Mouse (Mus musculus): ENCODE results near the gene 2310079G19Rik.
A peak's percentile ranks its signal among the peaks of the same experiment; 100 is the strongest.

Gene 2310079G19Rik

GRCm38 (mm10) chr16:88627566-88627965, at the start of gene 2310079G19Rik:
Gene 2310079G19Rik, minus strand, starts transcription at chr16:88627666.
- DNase-seq: no peak

DNA sequence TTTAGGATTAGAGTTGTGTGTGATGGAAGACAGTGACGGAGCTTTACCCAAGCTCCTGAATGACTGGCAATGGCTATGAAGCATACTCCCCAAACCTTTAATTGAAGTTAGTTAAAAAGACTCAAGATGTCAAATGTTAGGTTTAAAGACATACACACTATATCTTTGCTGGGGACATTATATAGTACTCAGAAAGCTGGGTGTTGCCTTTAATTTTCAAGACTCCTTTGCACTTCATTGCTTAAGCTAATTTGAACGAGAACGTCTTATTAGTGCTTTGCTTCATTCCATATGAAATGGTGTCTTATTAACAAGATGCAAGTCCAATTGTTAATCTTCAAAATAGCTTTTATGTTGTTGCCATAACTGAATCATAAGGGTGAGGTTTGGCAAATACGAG, 44.1 kb upstream of the 2310079G19Rik start, which contains the start of gene Krtap27-1:
TSS of gene Krtap27-1 (minus strand) at position 101 of the 400 bp plus-strand sequence.
- no peak for DNase-seq

DNA sequence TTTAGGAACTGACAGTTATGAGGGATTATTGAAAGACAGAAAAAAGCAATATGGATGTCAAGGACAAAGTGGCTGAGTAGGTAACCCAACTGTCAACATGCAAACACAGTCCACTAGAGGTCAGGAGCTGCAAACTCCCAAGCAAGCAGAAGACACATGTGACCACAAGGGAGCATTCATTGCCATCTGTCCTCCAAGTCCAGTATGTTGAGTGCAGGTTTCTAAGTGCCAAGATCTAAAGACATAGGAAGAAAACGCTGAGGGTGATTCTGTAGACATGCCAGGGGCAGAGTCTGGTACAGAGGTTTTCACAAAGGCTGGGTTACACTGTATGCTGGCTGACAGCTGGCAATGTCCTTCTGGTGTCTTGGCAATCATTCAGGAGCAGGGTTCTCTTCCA, 30.0 kb upstream of the 2310079G19Rik start:
- no peak for DNase-seq

DNA sequence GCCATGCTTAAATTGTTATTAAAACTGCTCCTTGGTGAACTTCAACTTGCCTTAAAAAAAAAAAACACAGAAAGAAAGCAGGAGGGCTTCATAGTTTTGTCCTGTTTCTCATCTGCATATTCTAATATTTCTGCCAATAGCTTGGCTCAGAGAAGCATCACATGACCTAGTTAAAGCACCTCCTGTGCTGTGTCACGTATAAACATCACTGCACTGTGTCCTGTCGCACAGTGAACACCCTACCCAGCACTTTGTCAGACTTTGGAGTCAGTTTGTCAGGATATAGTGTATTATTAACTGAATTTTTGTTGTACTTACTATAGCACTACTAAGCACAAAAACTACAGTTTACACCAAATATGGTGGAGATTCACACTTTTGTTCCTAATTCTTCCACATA, 24.5 kb upstream of the 2310079G19Rik start:
- DNase-seq: peak; percentile 19

DNA sequence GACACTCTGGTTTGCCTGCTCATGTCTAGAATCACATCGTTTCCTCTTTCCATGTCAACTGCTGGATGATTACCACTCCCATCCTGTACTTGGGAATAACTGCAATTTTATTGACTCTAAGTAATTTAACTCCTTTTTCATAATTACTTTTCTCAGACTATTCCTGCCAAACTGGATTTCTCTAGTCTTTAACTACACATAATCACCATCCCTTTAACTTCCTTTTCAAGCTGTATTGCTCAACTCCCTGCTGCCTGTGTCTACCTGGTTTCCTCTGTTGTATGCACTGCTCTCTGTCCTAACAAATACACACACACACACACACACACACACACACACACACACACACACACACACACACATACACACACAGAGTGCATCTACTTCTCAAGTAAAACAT, 23.6 kb upstream of the 2310079G19Rik start:
- no peak for DNase-seq

DNA sequence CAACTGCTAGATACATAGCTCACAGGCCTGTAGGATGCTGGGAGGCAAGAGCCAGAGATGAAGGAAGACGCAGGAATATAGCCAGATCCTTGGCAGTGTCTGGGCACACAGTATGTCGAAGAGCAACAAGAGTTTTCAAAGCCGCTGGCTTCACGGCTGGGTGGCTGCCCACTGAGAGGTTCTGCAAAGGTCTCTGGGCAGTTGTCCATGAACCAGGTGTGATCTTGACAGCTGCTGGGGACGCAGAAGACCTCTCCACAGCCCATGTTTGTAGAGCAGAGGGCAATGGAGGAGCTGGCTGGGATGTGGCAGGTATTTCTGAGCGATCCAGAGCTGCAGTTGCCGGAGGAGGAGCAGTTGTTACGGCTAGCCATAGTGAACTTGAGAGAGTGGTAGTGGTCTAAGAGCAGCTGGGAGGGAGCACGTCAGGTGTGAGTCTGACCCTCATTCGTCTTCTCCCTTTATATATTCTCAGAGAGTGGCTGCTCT, 19.9 kb upstream of the 2310079G19Rik start, which contains the start of gene Krtap26-1:
TSS of gene Krtap26-1 (minus strand) at position 439 of the 489 bp plus-strand sequence.
- DNase-seq: no peak

DNA sequence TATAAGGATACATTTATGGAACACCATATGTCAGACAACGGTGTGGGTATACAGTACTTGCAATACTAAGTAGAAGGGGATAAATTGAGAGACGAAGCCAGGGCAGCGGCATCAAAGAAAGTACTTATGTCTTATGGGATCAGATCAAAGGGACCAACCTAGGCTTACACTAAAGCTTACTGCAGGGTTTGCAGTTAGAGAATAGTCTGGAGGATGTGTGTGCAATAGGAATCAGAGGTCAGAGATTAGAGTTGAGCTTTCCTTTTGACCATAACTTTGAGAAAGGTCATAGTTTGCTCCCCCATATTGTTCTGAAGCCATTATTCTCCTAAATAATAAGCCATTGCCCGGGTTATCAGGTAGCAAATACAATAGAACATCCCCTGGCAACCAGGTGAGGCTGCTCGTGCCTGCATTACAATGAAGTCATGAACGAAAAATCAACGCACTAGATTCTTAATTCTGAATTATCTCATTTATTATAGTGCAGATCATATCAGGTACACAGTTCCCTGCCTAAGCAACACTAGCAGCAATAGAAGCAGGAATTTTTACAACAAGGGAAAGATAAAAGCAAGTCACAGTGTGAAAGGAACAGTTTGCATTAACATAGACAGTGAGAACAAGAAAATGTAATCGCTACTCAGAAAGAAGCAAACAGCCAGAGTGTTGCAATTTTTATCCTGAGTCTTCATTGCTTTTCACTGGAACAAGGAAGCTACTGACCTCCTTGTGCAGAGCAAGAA, 19.1 kb upstream of the 2310079G19Rik start:
- DNase-seq: no peak

- DNase-seq: no peak
These were observed 12.6 kb upstream of the 2310079G19Rik start for GRCm38 (mm10) chr16:88640053-88640452.

GRCm38 (mm10) chr16:88635142-88635541, 7.7 kb upstream of the 2310079G19Rik start:
- DNase-seq: peak; percentile 55

DNA sequence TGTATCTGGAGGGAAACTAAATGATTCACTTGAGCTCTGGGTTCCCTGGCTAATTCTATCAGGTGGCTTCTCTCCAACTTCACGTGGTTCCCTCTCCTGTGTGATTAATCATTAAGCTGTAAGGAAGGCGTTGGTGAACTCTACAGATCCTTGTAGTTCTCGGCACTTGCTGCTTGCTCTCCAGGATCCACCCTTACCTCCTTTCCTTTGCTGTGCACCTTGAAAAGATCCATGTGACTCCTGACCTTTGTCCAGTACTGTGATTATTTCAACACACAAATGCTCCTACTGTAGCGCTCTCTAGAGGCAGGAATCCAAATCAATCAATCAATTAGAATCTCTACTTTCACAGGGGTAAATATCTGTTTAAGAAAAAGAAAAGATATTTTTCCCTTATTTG, 4.0 kb upstream of the 2310079G19Rik start:
- DNase-seq: peak; percentile 83

DNA sequence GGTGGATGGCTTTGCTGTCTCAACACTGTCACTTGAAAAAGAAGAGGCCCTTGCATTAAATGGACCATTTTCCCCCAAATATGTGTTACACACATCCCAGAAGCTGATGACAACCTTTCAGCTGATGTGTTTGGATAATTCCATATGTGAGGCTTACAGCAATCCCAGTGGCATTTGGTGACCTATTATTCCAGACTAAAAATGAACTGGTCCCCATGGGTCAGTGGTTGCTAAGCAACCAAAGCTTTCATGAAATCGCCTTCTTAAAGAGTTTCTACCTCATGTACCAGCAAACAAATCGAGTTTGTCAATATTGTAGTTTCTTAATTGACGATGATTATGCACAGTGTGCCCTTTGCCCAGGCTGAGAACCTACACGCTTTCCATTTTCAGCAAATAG, 14.8 kb downstream of the 2310079G19Rik start:
- DNase-seq: no peak

DNA sequence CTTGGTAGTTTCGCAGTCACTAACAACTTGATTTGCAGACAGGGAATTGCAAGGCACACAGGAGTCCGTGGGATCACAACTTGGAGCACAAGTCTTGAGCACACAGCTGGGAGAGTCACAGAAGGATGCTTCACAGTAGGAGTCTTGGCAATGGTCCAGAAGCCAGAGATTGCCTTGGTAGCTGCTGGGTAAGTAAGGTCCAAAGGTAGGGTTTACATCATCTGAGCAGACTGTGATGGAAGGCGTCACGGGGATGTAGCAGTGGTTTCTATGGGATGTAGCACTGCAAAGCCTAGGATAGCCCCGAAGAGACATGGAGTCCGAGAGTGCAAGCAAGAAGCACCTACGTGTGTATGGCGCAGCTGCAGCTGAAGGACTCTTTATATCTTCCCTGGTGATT, 15.5 kb downstream of the 2310079G19Rik start, which contains the start of gene Krtap24-1:
TSS of gene Krtap24-1 (minus strand) at position 358 of the 400 bp plus-strand sequence.
- DNase-seq: no peak

DNA sequence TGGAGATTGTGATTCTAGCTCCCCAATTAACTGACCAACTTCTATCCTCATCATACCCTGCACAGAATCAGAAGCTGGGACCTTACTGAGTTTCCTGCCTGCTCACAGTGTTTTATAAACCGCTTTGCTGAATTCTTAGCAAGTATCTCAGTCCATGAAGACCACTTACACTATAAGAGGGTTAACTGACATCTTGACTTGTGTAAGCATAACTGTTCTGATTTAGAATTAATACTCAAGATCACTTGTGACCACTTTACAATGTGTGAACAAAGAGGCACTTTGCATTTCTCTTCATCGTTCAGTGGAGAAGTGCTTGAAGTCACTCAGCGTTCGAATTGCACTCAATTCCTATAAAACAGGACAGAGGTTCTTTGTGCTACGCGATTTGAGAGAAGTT, 22.9 kb downstream of the 2310079G19Rik start:
- no peak for DNase-seq

GRCm38 (mm10) chr16:88602464-88602863, 25.0 kb downstream of the 2310079G19Rik start:
- no peak for DNase-seq

DNA sequence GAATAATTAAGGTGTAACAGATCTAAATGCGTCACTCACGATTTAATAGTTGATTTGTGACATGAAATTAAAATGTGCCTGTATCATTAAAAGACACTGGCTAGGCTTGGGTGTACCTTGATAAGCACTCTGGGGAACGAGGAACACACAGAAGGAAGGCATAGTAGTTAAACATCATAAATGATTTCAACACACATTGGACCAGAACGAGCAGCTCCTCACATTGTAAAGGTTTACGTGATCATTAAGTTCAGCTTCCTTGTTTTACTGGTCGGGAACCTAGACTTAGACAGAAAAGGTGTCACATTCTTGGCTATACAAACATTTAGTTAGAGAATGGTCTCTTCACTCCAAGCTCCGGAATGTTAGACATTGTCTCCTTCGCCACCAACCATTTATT, 27.2 kb downstream of the 2310079G19Rik start:
- no peak for DNase-seq

GRCm38 (mm10) chr16:88599504-88600237, 27.8 kb downstream of the 2310079G19Rik start:
- DNase-seq: no peak

DNA sequence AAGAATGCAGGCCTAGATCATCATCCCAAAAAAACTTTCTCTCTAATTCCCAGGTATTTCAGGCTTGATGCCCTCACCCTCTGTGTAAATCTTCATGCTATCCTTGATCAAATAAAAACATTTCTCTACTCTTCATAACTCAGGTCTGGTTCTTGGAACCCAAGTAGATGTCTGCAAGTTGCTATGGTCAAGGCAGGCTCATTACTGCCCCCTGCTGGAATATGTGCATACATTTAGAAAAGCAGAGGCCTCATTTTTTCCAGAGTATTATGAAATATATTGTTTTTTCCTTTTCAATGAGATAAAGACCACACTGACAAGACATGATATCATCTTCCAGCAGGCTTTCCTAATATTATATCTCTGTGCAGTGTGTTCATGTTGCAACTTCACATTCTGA, 34.7 kb downstream of the 2310079G19Rik start:
- no peak for DNase-seq

- no peak for DNase-seq
These were observed 44.1 kb downstream of the 2310079G19Rik start for GRCm38 (mm10) chr16:88583338-88583737.
